Mouse (Mus musculus) adrenal gland, adult 8-10 months (tissue): ENCODE measurements around the gene Cited1. TPM values are rescaled to one million over a fixed set of nuclear protein-coding genes. Genes with fewer than 3 reads are reported as not detected.
"Not testable (repeated sequence)": the region's sequence is repeated elsewhere in the genome, so short reads cannot be mapped to it uniquely, and the experiment has no call there.

ENCODE experiments used
- DNase-seq: peaks from one replicate; pipeline ENCODE4 v3.0.0; 2022
- microRNA-seq, 2 experiments: library from miRNA; unstranded; fragments of <30 nt; microRNA quantifications; one replicate each; pipeline ENCODE4 v1.2.0; 2022
- total RNA-seq, 4 experiments: library from RNA; stranded (reverse); gene quantifications; 2 replicates each; pipeline ENCODE4 v1.2.4; 2022

Gene Cited1
- 100 to 1,000 TPM in 1 of 4 experiments, 10 to 100 TPM in 1, 1 to 10 TPM in 2; 2.0 to 111 (median 45.5) TPM for total RNA-seq

- peak; percentile 55 for DNase-seq
Measured at GRCm38 (mm10) chrX:102251937-102252860, at the start of gene Cited1. Gene Cited1, minus strand, starts transcription at chrX:102252181.

- no peak for DNase-seq
Measured at GRCm38 (mm10) chrX:102284889-102285288, 32.9 kb upstream of the Cited1 start.

- no peak for DNase-seq
Measured at GRCm38 (mm10) chrX:102262620-102263345, 10.8 kb upstream of the Cited1 start.

- no peak for DNase-seq
Measured at GRCm38 (mm10) chrX:102259772-102260171, 7.8 kb upstream of the Cited1 start.

- DNase-seq = no peak
Measured at GRCm38 (mm10) chrX:102253892-102254291, 1.9 kb upstream of the Cited1 start.

GRCm38 (mm10) chrX:102251221-102251936 is 602 bp downstream of the Cited1 start:
- no peak for DNase-seq

- no peak for DNase-seq
Measured at GRCm38 (mm10) chrX:102250891-102251170, 1.1 kb downstream of the Cited1 start.

- DNase-seq = no peak
Measured at GRCm38 (mm10) chrX:102250150-102250890, 1.7 kb downstream of the Cited1 start.

GRCm38 (mm10) chrX:102244334-102244733 is 7.6 kb downstream of the Cited1 start:
- DNase-seq = no peak

- no peak for DNase-seq
Measured at GRCm38 (mm10) chrX:102219126-102219525, 32.9 kb downstream of the Cited1 start.

GRCm38 (mm10) chrX:102215356-102215755 is 36.6 kb downstream of the Cited1 start:
- DNase-seq = not testable (repeated sequence)

Small RNA genes lying within 50 kb of the gene (microRNA-seq; reads per million reads assigned to microRNA genes)
- gene Gm26318 = 0 reads per million in 2 experiments

Other genes starting within 250 kb of the Cited1 start
- gene Rtl5, start 180.9 kb downstream of the Cited1 start, total RNA-seq = 10 to 100 TPM in 2 of 4 experiments, 1 to 10 TPM in 2; 7.8 to 15.2 (median 11.5) TPM
- 10 to 100 TPM; 17.4 to 90.6 (median 27.7) TPM for gene Pin4, start 132.7 kb downstream of the Cited1 start, total RNA-seq
- gene Ercc6l, start 95.1 kb downstream of the Cited1 start, total RNA-seq = under 1 TPM; 0.28 to 0.41 (median 0.32) TPM
- gene Rps4x, start 62.8 kb downstream of the Cited1 start, total RNA-seq = 1,000 to 10,000 TPM in 2 of 4 experiments, 100 to 1,000 TPM in 2; 839 to 1,175 (median 999) TPM